Mouse (Mus musculus): ENCODE measurements around the gene Hnrnpa2b1. TPM values are rescaled to one million over a fixed set of nuclear protein-coding genes. Genes with fewer than 3 reads are reported as not detected.

Hnrnpa2b1 gene
- 580 and 726 TPM in 2 replicates for polyA plus RNA-seq (2015; fragmentation: Nextera tagmentation; extraction: Ambion mirVana)

DNA sequence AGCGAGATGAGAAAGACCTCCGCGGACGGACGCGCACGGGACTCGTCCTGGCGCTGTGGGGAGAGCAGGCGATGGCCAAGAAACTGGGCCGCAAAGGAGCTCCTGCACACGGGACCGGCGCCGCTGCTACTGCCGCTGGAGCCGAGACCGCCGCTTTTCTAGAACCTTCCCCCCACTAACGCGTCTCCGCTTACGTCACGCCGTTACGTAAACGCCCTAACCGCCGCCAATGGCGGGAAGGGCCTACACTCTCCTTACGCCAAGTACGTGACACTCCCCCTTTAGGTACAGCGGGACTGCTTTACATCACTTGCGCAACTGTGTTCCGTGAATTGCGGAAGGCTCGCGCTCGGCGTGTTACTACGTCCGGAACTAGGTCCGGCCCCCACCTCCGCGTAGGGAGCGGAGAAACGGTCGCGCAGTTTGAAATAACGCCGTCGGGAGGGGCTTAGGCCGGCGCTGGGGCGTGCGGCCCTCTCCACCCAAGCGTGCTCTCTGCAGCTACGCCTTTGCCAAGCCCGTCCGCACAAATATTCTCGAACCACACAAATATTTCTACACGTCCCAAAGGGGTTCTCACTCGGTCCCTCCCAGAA is at the start of gene Hnrnpa2b1:
TSS of gene Hnrnpa2b1 (minus strand) at position 180 of the 596 bp plus-strand sequence.

DNA sequence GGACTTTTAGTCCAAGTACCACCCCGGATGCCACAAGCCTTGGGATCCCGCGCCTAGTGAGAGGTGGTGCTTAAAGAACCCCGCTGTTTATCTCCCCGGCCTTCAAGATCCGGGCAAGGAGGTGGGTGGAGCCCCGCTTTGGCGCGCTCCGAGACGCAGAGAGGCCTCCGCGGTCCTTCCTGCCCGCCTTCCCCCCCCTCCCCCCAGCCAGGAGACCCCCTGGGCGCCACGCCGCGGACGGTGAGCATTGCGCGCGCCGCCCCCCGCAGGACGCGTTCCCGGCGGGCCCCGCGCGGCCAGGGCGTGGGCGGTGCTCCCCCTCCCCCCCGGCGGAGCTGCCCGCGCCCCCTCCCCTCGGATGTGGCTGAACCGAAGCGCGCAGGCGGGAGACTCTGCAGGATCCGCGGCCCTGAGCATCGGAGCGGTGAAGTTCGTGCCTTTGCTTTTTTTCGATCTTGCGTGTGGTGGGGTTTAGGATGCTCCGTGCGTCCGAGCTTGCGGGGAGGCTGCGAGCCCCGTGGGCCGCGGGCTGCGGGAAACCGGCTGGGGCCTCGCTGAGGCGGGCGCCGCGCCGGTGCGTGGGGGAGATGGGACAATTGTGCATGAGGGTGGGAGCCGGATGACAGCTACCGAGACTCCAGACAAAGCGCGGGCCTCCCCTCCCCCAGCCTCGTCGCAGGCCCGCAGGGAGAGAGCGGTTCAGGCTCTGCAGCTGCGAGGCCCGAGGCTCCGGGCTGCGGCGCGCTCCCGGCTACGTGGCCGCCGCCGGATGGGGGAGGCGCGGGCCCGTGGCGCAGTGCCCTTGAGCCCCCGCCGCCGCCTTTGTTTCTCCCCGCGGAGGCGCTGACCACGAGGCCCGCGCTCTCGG is 851 bp upstream of the Hnrnpa2b1 start, which contains the start of gene Cbx3:
TSS of gene Cbx3 (plus strand) at position 50 of the 868 bp plus-strand sequence.

DNA sequence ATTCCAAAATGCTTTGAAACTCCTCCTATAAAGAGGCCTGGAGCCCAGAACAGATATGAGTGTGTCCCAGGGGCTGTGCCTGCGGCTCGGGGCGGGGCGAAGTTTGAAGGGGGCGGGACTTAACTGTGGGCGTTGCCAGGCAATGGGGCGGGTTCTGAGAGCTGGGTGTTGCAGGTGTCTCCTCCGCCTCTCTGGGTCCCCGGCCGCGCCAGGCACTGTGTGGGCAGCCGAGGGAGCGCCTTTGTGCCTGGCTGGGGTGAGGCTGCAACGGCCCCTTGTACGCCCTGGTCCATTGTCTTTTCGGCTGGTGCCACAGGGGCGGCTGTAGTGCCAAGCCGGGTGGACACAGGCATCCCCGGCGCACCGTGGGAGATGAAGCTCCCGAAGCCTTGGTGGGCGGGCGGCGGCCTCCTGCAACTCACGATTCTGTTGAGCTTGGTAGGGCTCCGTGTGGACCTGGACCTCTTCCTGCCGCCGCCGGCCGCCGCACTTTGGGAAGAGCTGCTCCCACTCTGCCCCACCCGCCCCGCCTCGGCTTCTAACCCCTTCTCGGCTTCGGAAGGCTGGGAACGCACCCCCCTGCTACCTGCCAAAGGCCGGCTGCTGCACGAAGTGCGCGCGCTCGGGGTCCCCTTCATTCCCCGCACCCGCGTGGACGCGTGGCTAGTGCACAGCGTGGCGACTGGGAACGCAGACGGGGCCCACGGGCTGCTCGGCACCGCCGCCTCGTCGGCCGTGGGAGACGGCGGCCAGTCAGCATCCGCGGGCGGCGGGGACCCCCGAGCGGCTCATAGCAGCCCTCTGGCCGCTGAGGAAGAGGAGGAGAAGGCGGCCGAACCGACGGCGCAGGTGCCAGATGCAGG is 36.9 kb downstream of the Hnrnpa2b1 start, which contains the start of gene Nfe2l3:
TSS of gene Nfe2l3 (plus strand) at position 136 of the 863 bp plus-strand sequence.

Other genes with a start within 250 kb of the Hnrnpa2b1 start
- gene Nfe2l3, start 37.2 kb downstream of the Hnrnpa2b1 start, polyA plus RNA-seq (2015; fragmentation: Nextera tagmentation; extraction: Ambion mirVana), result 28.6 and 29.2 TPM in 2 replicates
- gene Cbx3, start 466 bp upstream of the Hnrnpa2b1 start, polyA plus RNA-seq (2015; fragmentation: Nextera tagmentation; extraction: Ambion mirVana), result 189 and 237 TPM in 2 replicates
- gene Snx10, start 54.0 kb upstream of the Hnrnpa2b1 start, polyA plus RNA-seq (2015; fragmentation: Nextera tagmentation; extraction: Ambion mirVana), result 9.4 and 11.0 TPM in 2 replicates